Mouse (Mus musculus) frontal cortex, postnatal 36 days (tissue): Measurements from ENCODE around the gene Tmem102.

Experiments used
- DNase-seq, 2 experiments: peaks; one replicate each; pipeline ENCODE4 v3.0.0; 2022; ENCODE audit warnings: low spot score in 2 of 2

Gene Tmem102

DNA sequence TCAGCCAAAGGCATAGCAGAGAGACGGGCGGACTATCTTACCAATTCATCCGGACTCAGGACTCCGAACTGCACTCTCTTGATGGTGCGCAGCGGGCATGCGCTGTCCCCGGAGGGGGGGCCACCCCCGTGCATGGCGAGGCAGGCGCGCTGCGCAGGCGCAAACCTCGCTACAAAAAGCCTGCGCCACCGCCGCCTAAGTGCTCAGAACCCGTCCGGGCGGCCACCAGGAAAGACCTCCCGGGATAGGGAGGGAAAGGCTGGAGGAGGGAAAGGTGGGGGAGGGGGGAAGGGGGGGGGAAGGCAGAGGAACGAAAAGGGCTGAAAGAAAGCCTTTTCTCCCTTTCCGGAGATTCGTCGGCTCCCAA is 47.4 kb downstream of the Tmem102 start:
- peak; percentile 96 to 97 for DNase-seq

DNA sequence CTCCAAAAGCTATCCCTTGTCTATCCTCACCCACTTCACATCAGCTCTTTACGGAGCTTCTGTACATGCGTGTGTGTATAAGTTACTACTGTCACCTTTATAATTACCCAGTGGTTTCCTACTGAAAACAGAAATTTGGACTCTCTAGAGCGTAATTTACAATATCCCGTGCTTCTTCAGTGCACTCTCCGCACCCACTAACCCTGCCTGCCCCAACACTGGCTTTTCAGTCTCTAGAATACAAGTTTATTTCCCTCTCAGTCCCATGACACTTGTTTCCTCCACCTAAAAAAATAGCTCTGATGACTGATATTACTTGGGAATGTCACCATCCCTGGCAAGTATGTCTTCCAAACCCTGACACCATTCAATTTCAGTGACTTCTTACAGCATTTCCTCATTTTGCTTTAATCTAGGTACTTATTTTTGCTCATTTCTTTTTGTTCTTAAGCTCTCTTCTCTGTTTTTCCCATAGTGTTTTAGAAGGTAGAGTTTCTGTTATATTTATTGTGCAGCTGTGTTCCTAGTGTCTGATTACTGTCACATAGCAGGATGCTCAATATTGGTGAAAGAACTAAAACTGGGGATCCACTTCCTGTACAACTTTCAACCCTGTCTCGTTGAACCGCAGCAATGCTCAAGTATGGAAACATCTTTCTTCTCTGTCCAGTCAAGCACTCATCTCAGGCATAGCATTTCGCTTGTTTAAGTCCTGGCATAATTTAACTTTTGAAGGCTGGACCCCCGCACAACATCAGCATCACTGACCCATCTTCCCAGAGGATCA is 47.9 kb downstream of the Tmem102 start:
- DNase-seq, result no peak

DNA sequence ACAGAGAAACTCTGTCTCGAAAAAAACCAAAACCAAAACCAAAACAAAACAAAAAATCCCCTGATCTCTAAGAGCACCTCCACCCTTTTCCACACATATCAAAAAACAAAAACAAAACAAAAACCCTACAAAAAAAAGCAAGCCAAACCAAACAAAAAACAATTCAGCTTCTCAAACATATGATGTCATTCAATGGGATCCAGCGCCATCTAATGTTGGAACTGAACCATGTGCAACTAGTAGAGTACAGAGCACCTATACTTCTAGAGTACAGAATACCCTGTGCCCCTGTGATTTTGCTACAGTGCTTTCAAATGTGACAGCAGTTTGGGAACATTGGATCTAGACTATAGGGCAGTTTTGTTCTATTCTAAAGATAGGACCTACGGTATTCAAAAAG is 50.7 kb downstream of the Tmem102 start:
- peak in 1 of 2 experiments; percentile 41 for DNase-seq

DNA sequence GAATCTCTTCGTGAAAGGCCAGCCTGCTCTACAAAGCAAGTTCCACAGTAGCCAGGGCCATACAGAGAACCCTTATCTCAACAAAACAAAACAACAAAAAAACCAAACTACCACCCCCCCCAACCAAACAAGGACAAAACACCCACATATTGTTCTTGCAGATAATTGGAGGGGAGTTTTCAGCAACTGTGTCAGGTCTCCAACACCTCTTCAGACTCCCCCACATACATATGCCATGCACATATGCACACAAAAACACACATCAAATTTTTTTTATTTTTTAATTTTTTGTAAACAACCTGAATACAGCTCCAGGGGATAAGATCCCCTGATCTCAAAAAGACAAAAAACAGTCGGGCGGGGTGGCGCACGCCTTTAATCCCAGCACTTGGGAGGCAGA is 51.2 kb downstream of the Tmem102 start:
- DNase-seq, result no peak
